In the genomic region with DNA sequence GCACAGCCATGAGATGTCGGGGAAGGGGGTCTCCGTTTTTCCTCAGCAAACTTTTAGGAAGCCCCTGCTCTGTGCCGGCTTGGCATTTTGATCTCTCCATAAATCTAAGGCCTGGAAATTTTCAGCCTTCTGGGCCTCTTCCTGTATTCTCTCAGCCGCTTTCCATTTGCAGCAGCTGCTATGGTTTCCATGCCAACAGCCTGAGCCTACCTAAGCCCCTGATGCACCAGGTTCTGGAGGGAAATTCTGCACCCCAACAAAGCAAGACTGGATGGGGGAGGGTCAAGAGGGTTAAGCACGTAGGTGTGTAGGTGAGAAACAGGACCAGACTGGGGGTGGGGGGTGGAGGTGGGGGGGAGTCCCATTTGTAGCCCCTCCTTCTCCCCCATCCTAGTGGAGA, we compare ENCODE assay signal across 9 mouse cellular contexts.
A peak's percentile ranks its signal among the peaks of the same experiment; 100 is the strongest.
DNase-seq lines count a peak whose midpoint lies in the region; ATAC-seq and TF ChIP-seq lines count a peak whose summit lies in the region.
"Had no signal": no experiment of that assay in that cellular context is flagged by ENCODE, and none has a peak within 500 bp of the region (broad histone marks: within the 10 kb centered on the region; RNA-seq: fewer than 3 reads in every experiment).

No protein-coding gene starts in this region.

- no peak overlapping the region for H3K9ac ChIP-seq in kidney, embryonic 15.5 days
- H3K9ac ChIP-seq in forebrain, postnatal 0 days, result no peak overlapping the region
- H3K9ac ChIP-seq in midbrain, embryonic 13.5 days (replicated peaks), result no peak overlapping the region

- whole genome bisulfite sequencing in kidney, embryonic 15.5 days, result 18% methylated on average over 5 of the region's 5 CpGs
- WGBS in forebrain, postnatal 0 days, result 26% methylated on average over 5 of the region's 5 CpGs
- WGBS in midbrain, embryonic 13.5 days, result 11% methylated on average over 5 of the region's 5 CpGs

- H3K4me3 ChIP-seq in kidney, embryonic 15.5 days (replicated peaks), result no peak overlapping the region
- H3K4me3 ChIP-seq in forebrain, postnatal 0 days (ENCODE audit: low read depth, low read length), result no peak overlapping the region
- no peak overlapping the region for H3K4me3 ChIP-seq in midbrain, embryonic 13.5 days (replicated peaks)

- no peak overlapping the region for H3K4me2 ChIP-seq in kidney, embryonic 15.5 days
- H3K4me2 ChIP-seq in forebrain, postnatal 0 days (ENCODE audit: low read depth), result no peak overlapping the region
- H3K4me2 ChIP-seq in midbrain, embryonic 13.5 days (replicated peaks), result no peak overlapping the region

- no peaks in the 10 kb centered on the region for H3K36me3 ChIP-seq in kidney, embryonic 15.5 days
- no peaks in the 10 kb centered on the region for H3K36me3 ChIP-seq in forebrain, postnatal 0 days (ENCODE audit: insufficient read depth)
- H3K36me3 ChIP-seq in midbrain, embryonic 13.5 days, result no peaks in the 10 kb centered on the region

- no peak for TF ChIP-seq CTCF in forebrain, postnatal 0 days (IDR thresholded peaks at IDR 0.05; ENCODE audit: low read depth)

- no peaks in the 10 kb centered on the region for H3K9me3 ChIP-seq in kidney, embryonic 15.5 days (replicated peaks)
- no peaks in the 10 kb centered on the region for H3K9me3 ChIP-seq in forebrain, postnatal 0 days (ENCODE audit: low read length)
- H3K9me3 ChIP-seq in midbrain, embryonic 13.5 days, result no peaks in the 10 kb centered on the region

- peaks cover 16% of the 10 kb centered on the region for H3K4me1 ChIP-seq in kidney, embryonic 15.5 days
- no peaks in the 10 kb centered on the region for H3K4me1 ChIP-seq in forebrain, postnatal 0 days (ENCODE audit: insufficient read depth)
- H3K4me1 ChIP-seq in midbrain, embryonic 13.5 days (replicated peaks), result peaks cover 17% of the 10 kb centered on the region

- peak overlapping the region; percentile 73 for H3K27ac ChIP-seq in kidney, embryonic 15.5 days
- H3K27ac ChIP-seq in forebrain, postnatal 0 days (ENCODE audit: low read depth, low read length), result peak overlapping the region; percentile 6
- H3K27ac ChIP-seq in midbrain, embryonic 13.5 days, result peak overlapping the region; percentile 78

- DNase-seq in kidney, adult 11 months, result no peak
- peak; percentile 81 for DNase-seq in embryo, embryonic 10.5 days (ENCODE audit: low spot score)
- peak; percentile 60 for DNase-seq in forebrain, postnatal 0 days
- no peak for DNase-seq in spleen, postnatal 10 days (ENCODE audit: low spot score in 2 of 2)
- DNase-seq in adrenal gland, postnatal 36 days, result no peak
- no peak for DNase-seq in gastrocnemius, postnatal 25 days
- DNase-seq: heart, adult 18-20 months had no signal

- peak; percentile 40; the same call in 1 of the 2 replicates for ATAC-seq in kidney, embryonic 15.5 days (replicated peaks; ENCODE audit: low FRiP score)
- ATAC-seq in forebrain, postnatal 0 days, result peak; percentile 89
- ATAC-seq in midbrain, embryonic 13.5 days, result peak; percentile 90

- H3K27me3 ChIP-seq in kidney, embryonic 15.5 days, result no peaks in the 10 kb centered on the region
- H3K27me3 ChIP-seq in forebrain, postnatal 0 days (ENCODE audit: insufficient read depth, low read length), result no peaks in the 10 kb centered on the region
- H3K27me3 ChIP-seq in midbrain, embryonic 13.5 days, result no peaks in the 10 kb centered on the region

Comparison
In these comparisons a context has a peak if more than half of its experiments do, and no peak if none do; other contexts are left out.
1. ATAC-seq: peak in every context shown above with its lines; median percentile 90 in midbrain, embryonic 13.5 days; 89 in forebrain, postnatal 0 days; 40 in kidney, embryonic 15.5 days.
2. H3K27ac ChIP-seq: peak in every context shown above with its lines; median percentile 78 in midbrain, embryonic 13.5 days; 73 in kidney, embryonic 15.5 days; 6 in forebrain, postnatal 0 days.
3. DNase-seq: peak in embryo, embryonic 10.5 days (single experiment) and forebrain, postnatal 0 days (single experiment); none in kidney, adult 11 months (single experiment), spleen, postnatal 10 days (0 of 2), adrenal gland, postnatal 36 days (0 of 2) and gastrocnemius, postnatal 25 days (single experiment).